Mouse (Mus musculus): Measurements from ENCODE around the gene Clptm1.

GRCm38 (mm10) chr7:19704475-19704874 is 39.6 kb upstream of the Clptm1 start:
- no peak for TF ChIP-seq CTCF (IDR thresholded peaks at IDR 0.05)
- TF ChIP-seq EP300 (IDR thresholded peaks at IDR 0.05): no peak

All from lung, postnatal 0 days (tissue).